Mouse (Mus musculus): ENCODE data around the gene Nfatc2ip. TPM values are rescaled to one million over a fixed set of nuclear protein-coding genes. Genes with fewer than 3 reads are reported as not detected.

The Nfatc2ip gene
- total RNA-seq, 2 experiments from 2014 or later: 3.3 to 3.4 TPM

Small RNA genes lying within 50 kb of the gene (microRNA-seq; reads per million reads assigned to microRNA genes)
- not detected for gene Mir7058

Other genes with a start within 250 kb of the Nfatc2ip start
- gene Xpo6, start 196.2 kb downstream of the Nfatc2ip start, total RNA-seq (2021): 10 to 100 TPM; 11.5 to 11.8 TPM
- gene Sbk1, start 124.1 kb downstream of the Nfatc2ip start, total RNA-seq (2021): 10 to 100 TPM; 18.7 to 18.8 TPM
- gene Lat, start 27.2 kb downstream of the Nfatc2ip start, total RNA-seq (2021): under 1 TPM; 0.21 to 0.37 TPM
- 10 to 100 TPM; 21.2 to 23.5 TPM for gene Spns1, start 19.3 kb downstream of the Nfatc2ip start, total RNA-seq (2021)
- not detected for gene Cd19, start 18.2 kb upstream of the Nfatc2ip start, total RNA-seq (2021)
- gene Rabep2, start 32.0 kb upstream of the Nfatc2ip start, total RNA-seq (2021): 10 to 100 TPM; 10.6 to 13.1 TPM
- over 10,000 TPM; 23,271 to 27,147 TPM for gene Atp2a1, start 66.4 kb upstream of the Nfatc2ip start, total RNA-seq (2021)
- gene Sh2b1, start 78.7 kb upstream of the Nfatc2ip start, total RNA-seq (2021): 10 to 100 TPM; 49.2 to 51.0 TPM
- gene Tufm, start 90.6 kb upstream of the Nfatc2ip start, total RNA-seq (2021): 100 to 1,000 TPM; 118 to 124 TPM
- gene Atxn2l, start 106.7 kb upstream of the Nfatc2ip start, total RNA-seq (2021): 10 to 100 TPM; 28.4 to 33.1 TPM
- 100 to 1,000 TPM; 167 to 171 TPM for gene Eif3c, start 169.7 kb upstream of the Nfatc2ip start, total RNA-seq (2021)
- gene Apobr, start 188.2 kb upstream of the Nfatc2ip start, total RNA-seq (2021): under 1 TPM; 0.47 to 0.59 TPM
- gene Cln3, start 189.1 kb upstream of the Nfatc2ip start, total RNA-seq (2021): 10 to 100 TPM; 12.7 to 14.4 TPM
- under 1 TPM in 1 of 2 experiments, not detected in 1; 0.31 TPM for gene Il27, start 198.2 kb upstream of the Nfatc2ip start, total RNA-seq (2021)
- 1 to 10 TPM; 7.5 to 8.8 TPM for gene Nupr1, start 234.1 kb upstream of the Nfatc2ip start, total RNA-seq (2021)